Mouse (Mus musculus): ENCODE measurements around the gene Nod1.

DNA sequence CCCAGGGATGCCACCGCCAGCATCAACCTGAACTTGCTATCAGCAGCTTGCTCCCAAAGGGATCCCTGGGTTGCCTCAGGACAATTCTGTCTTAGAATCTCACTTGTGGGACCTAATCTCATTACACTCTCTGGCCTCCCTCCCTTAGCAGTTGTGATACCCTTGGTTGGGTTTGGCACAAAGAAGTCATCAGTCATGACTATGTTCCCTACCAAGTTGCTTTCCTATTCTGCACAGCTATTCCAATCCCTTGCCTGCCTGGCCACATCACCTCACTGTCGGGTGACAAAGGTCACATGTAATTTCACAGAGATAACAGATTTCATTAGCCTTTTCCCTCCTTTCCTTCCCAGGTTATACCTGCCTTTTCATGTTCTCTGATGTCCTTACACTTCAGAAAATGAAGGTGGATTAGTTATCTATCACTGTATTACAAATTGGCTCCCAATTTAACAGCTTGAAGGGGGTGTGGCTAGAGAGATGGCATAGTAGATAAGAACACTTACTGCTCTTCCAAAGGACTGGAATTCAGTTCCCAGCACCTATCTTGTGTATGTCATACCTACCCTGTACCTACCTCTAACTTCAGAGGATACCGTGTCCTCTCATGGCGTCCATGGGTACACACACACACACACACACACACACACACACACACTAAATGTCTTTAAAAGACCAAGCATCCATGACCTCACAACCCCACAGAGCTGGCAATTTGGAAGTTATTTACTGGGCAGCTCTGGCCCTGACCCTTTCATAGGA, 38.1 kb upstream of the Nod1 start:
- TF ChIP-seq POLR2A (IDR thresholded peaks at IDR 0.05; ENCODE audit: insufficient read depth, low read length) (no peak), CTCF (IDR thresholded peaks at IDR 0.05; ENCODE audit: low read depth, low read length) (no peak)
